Mouse (Mus musculus) thymus, adult 2 months (tissue): ENCODE data around the gene Zswim4.

ENCODE experiments used
- CTCF ChIP-seq: fragments of 200-500 bp; IDR thresholded peaks from 2 replicates; pipeline ENCODE4 v1.5.1; 2012; ENCODE audit warnings: mild to moderate bottlenecking, control low read depth, low read length, moderate library complexity, borderline replicate concordance; ENCODE audit not compliant: control insufficient read depth, poor library complexity, insufficient read depth; ENCODE audit errors: extremely low read depth
- POLR2A ChIP-seq: fragments of 200-500 bp; IDR thresholded peaks from 2 replicates; pipeline ENCODE4 v1.6.1; 2012; ENCODE audit warnings: mild to moderate bottlenecking, low read length, control low read depth, moderate library complexity; ENCODE audit not compliant: control insufficient read depth, poor library complexity, insufficient read depth; ENCODE audit errors: extremely low read depth

GRCm38 (mm10) chr8:84217206-84217605 lies 19.6 kb downstream of the Zswim4 start:
- no peak for TF ChIP-seq CTCF
- TF ChIP-seq POLR2A = no peak
